Mouse (Mus musculus) intestine, embryonic 15.5 days (tissue): ENCODE measurements at regions not wholly inside any gene's neighbourhood (a gene's known extent, or its start where the extent isn't known, plus 50 kb on each side); places are given as distances from the start of the nearest gene placed in this dataset.
A peak's percentile ranks its signal among the peaks of the same experiment; 100 is the strongest.

Source experiments
- ATAC-seq: fragments of 200-750 bp; cut with Nextera tagmentation; 2 replicates; pipeline ENCODE4 v1.8.0; 2017; ENCODE audit warnings: moderate TSS enrichment, moderate library complexity
- H3K27ac ChIP-seq: fragments of 300-500 bp; sonication (generic); 2 replicates; pipeline ENCODE4 v1.5.1; 2015; ENCODE audit warnings: mild to moderate bottlenecking, inconsistent platforms
- H3K27me3 ChIP-seq: fragments of 300-500 bp; sonication (generic); replicated peaks from 2 replicates; pipeline ENCODE4 v1.6.1; 2015; ENCODE audit warnings: inconsistent platforms
- H3K36me3 ChIP-seq: fragments of 300-500 bp; sonication (generic); 2 replicates; pipeline ENCODE4 v1.6.1; 2015; ENCODE audit warnings: inconsistent platforms
- H3K4me1 ChIP-seq: fragments of 300-500 bp; sonication (generic); replicated peaks from 2 replicates; pipeline ENCODE4 v1.6.1; 2015; ENCODE audit warnings: inconsistent platforms
- H3K4me2 ChIP-seq: fragments of 300-500 bp; sonication (generic); replicated peaks from 2 replicates; pipeline ENCODE4 v1.6.1; 2015; ENCODE audit warnings: mild to moderate bottlenecking, inconsistent platforms
- H3K4me3 ChIP-seq: fragments of 300-500 bp; sonication (generic); replicated peaks from 2 replicates; pipeline ENCODE4 v1.5.1; 2015; ENCODE audit warnings: inconsistent platforms
- H3K9ac ChIP-seq: fragments of 300-500 bp; sonication (generic); 2 replicates; pipeline ENCODE4 v1.6.1; 2015; ENCODE audit warnings: inconsistent platforms
- H3K9me3 ChIP-seq: fragments of 300-500 bp; sonication (generic); 2 replicates; pipeline ENCODE4 v1.6.1; 2016; ENCODE audit warnings: inconsistent platforms
- WGBS: fragments of 180-500 bp; shearing (Covaris S2); methylation state at CpG from one replicate; pipeline ENCODE4 v1.1.7; 2015; 5-methylcytosine and 5-hydroxymethylcytosine counted together

GRCm38 (mm10) chr13:71458061-71458935 lies 505.2 kb downstream of the Irx1 start:
- no peak overlapping the region for H3K27ac ChIP-seq
- peaks cover 5% of the 10 kb centered on the region; the same call in 1 of the 2 replicates for H3K27me3 ChIP-seq
- H3K36me3 ChIP-seq: no peaks in the 10 kb centered on the region
- H3K9ac ChIP-seq: no peak overlapping the region
- H3K4me1 ChIP-seq: no peaks in the 10 kb centered on the region
- peak; percentile 75 for ATAC-seq
- no peaks in the 10 kb centered on the region for H3K9me3 ChIP-seq
- peak overlapping the region; percentile 52 for H3K4me2 ChIP-seq
- 4% methylated on average over 25 of the region's 25 CpGs for WGBS
- H3K4me3 ChIP-seq: no peak overlapping the region

- Histone ChIP-seq H3K27me3 (peaks cover 5% of the 10 kb centered on the region; the same call in 1 of the 2 replicates), H3K4me1 (no peaks in the 10 kb centered on the region), H3K4me2 (no peak overlapping the region), H3K9me3 (no peaks in the 10 kb centered on the region), H3K36me3 (no peaks in the 10 kb centered on the region), H3K9ac (no peak overlapping the region), H3K4me3 (no peak overlapping the region), H3K27ac (no peak overlapping the region)
- no peak for ATAC-seq
- 68% methylated on average over 3 of the region's 3 CpGs for WGBS
Observed at GRCm38 (mm10) chr13:71457550-71457949, 506.0 kb downstream of the Irx1 start.

- H3K4me2 ChIP-seq: no peak overlapping the region
- no peaks in the 10 kb centered on the region for H3K36me3 ChIP-seq
- no peaks in the 10 kb centered on the region for H3K27me3 ChIP-seq
- no peaks in the 10 kb centered on the region for H3K4me1 ChIP-seq
- H3K9ac ChIP-seq: no peak overlapping the region
- WGBS: 90% methylated on average over 5 of the region's 5 CpGs
- no peak overlapping the region for H3K27ac ChIP-seq
- ATAC-seq: no peak
- H3K4me3 ChIP-seq: no peak overlapping the region
- H3K9me3 ChIP-seq: no peaks in the 10 kb centered on the region
Observed at GRCm38 (mm10) chr13:71452258-71452657, 511.3 kb downstream of the Irx1 start.

GRCm38 (mm10) chr13:71437601-71438099 lies 525.9 kb downstream of the Irx1 start:
- no peaks in the 10 kb centered on the region for H3K36me3 ChIP-seq
- H3K4me3 ChIP-seq: no peak overlapping the region
- ATAC-seq: peak; percentile 23; the same call in 1 of the 2 replicates
- H3K27me3 ChIP-seq: no peaks in the 10 kb centered on the region
- H3K9ac ChIP-seq: no peak overlapping the region
- WGBS: 26% methylated on average over 2 of the region's 2 CpGs
- H3K27ac ChIP-seq: no peak overlapping the region
- H3K9me3 ChIP-seq: no peaks in the 10 kb centered on the region
- H3K4me2 ChIP-seq: no peak overlapping the region
- no peaks in the 10 kb centered on the region for H3K4me1 ChIP-seq

GRCm38 (mm10) chr13:71403654-71404560 lies 559.6 kb downstream of the Irx1 start:
- no peak overlapping the region for H3K4me3 ChIP-seq
- ATAC-seq: no peak
- H3K9ac ChIP-seq: no peak overlapping the region
- H3K27ac ChIP-seq: no peak overlapping the region
- H3K4me2 ChIP-seq: no peak overlapping the region
- H3K36me3 ChIP-seq: no peaks in the 10 kb centered on the region
- 64% methylated on average over 21 of the region's 21 CpGs for WGBS
- H3K9me3 ChIP-seq: no peaks in the 10 kb centered on the region
- no peaks in the 10 kb centered on the region for H3K4me1 ChIP-seq
- no peaks in the 10 kb centered on the region for H3K27me3 ChIP-seq

GRCm38 (mm10) chr13:71393716-71394309 lies 552.2 kb upstream of the Adamts16 start:
- no peaks in the 10 kb centered on the region; the same call in 1 of the 2 replicates for H3K27me3 ChIP-seq
- no peak overlapping the region for H3K9ac ChIP-seq
- H3K4me1 ChIP-seq: no peaks in the 10 kb centered on the region
- WGBS: 64% methylated on average over 10 of the region's 10 CpGs
- H3K9me3 ChIP-seq: no peaks in the 10 kb centered on the region
- H3K4me3 ChIP-seq: no peak overlapping the region
- H3K36me3 ChIP-seq: no peaks in the 10 kb centered on the region
- H3K27ac ChIP-seq: no peak overlapping the region
- no peak for ATAC-seq
- H3K4me2 ChIP-seq: no peak overlapping the region

GRCm38 (mm10) chr13:71378641-71379040 lies 537.0 kb upstream of the Adamts16 start:
- H3K4me1 ChIP-seq: no peaks in the 10 kb centered on the region
- H3K4me3 ChIP-seq: no peak overlapping the region
- H3K9ac ChIP-seq: no peak overlapping the region
- no peaks in the 10 kb centered on the region for H3K27me3 ChIP-seq
- H3K9me3 ChIP-seq: no peaks in the 10 kb centered on the region
- no peak for ATAC-seq
- 75% methylated on average over 2 of the region's 2 CpGs for WGBS
- H3K27ac ChIP-seq: no peak overlapping the region
- H3K4me2 ChIP-seq: no peak overlapping the region
- H3K36me3 ChIP-seq: no peaks in the 10 kb centered on the region

GRCm38 (mm10) chr13:71375909-71376606 lies 534.4 kb upstream of the Adamts16 start:
- peak; percentile 47; the same call in 1 of the 2 replicates for ATAC-seq
- 42% methylated on average over 9 of the region's 9 CpGs for WGBS
- H3K9ac ChIP-seq: no peak overlapping the region
- H3K4me2 ChIP-seq: no peak overlapping the region
- no peaks in the 10 kb centered on the region for H3K36me3 ChIP-seq
- no peaks in the 10 kb centered on the region for H3K27me3 ChIP-seq
- no peaks in the 10 kb centered on the region for H3K9me3 ChIP-seq
- 0 out of 2 replicates have a peak, but pooled peaks cover 4% of the 10 kb centered on the region for H3K4me1 ChIP-seq
- no peak overlapping the region for H3K27ac ChIP-seq
- no peak overlapping the region for H3K4me3 ChIP-seq

GRCm38 (mm10) chr13:71372701-71373685 lies 531.4 kb upstream of the Adamts16 start:
- H3K4me3 ChIP-seq: no peak overlapping the region
- H3K9me3 ChIP-seq: no peaks in the 10 kb centered on the region
- 0 out of 2 replicates have a peak overlapping the region, but pooled peaks have one; percentile 20 for H3K4me2 ChIP-seq
- H3K27me3 ChIP-seq: no peaks in the 10 kb centered on the region
- H3K27ac ChIP-seq: no peak overlapping the region
- no peak overlapping the region for H3K9ac ChIP-seq
- H3K36me3 ChIP-seq: no peaks in the 10 kb centered on the region
- 20% methylated on average over 10 of the region's 10 CpGs for WGBS
- 0 out of 2 replicates have a peak, but pooled peaks cover 4% of the 10 kb centered on the region for H3K4me1 ChIP-seq
- peak; percentile 34; the same call in 1 of the 2 replicates for ATAC-seq

GRCm38 (mm10) chr13:71369832-71370231 lies 528.2 kb upstream of the Adamts16 start:
- no peak overlapping the region for H3K4me3 ChIP-seq
- H3K9ac ChIP-seq: no peak overlapping the region
- H3K4me1 ChIP-seq: 0 out of 2 replicates have a peak, but pooled peaks cover 4% of the 10 kb centered on the region
- 85% methylated on average over 3 of the region's 3 CpGs for WGBS
- H3K9me3 ChIP-seq: no peaks in the 10 kb centered on the region
- no peaks in the 10 kb centered on the region for H3K36me3 ChIP-seq
- no peak overlapping the region for H3K4me2 ChIP-seq
- no peak for ATAC-seq
- no peaks in the 10 kb centered on the region for H3K27me3 ChIP-seq
- no peak overlapping the region for H3K27ac ChIP-seq
